Mouse (Mus musculus): Measurements from ENCODE around the gene Zfp239.

GRCm38 (mm10) chr6:117902556-117902955, 40.7 kb downstream of the Zfp239 start:
- TF ChIP-seq CTCF (IDR thresholded peaks at IDR 0.05) (no peak), EP300 (IDR thresholded peaks at IDR 0.05) (no peak)
